9 mouse cellular contexts compared by ENCODE assay signal in the genomic region with DNA sequence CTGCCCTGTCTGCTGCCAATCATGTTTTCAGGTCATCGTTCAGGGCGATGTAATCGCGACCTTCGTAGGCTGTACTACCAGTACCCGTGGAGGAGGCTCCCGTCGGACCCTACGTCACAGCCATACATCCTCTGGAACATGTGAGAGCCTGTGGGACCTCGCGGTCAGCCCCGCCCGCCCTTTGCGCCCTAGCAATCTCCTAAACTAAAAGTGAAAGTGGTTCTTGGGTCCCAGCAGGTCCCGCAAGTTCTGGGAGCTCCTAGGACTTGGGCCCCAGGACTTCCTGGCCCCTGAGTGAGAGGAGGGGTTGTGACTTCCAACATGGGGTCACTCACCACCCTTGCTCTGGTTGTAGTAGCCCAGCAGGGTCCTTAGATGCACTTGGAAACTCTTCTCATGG. TPM values are rescaled to one million over a fixed set of nuclear protein-coding genes. Genes with fewer than 3 reads are reported as not detected.
DNase-seq lines count a peak whose midpoint lies in the region; ATAC-seq and TF ChIP-seq lines count a peak whose summit lies in the region.
"Had no signal": no experiment of that assay in that cellular context is flagged by ENCODE, and none has a peak within 500 bp of the region (broad histone marks: within the 10 kb centered on the region; RNA-seq: fewer than 3 reads in every experiment).

No protein-coding gene starts in this region.

- no peaks in the 10 kb centered on the region for H3K4me1 ChIP-seq in embryonic facial prominence, embryonic 14.5 days (ENCODE audit: control insufficient read depth, insufficient read depth, low read length)
- 0 out of 2 replicates have a peak, but pooled peaks cover 8% of the 10 kb centered on the region for H3K4me1 ChIP-seq in hindbrain, embryonic 14.5 days (replicated peaks; ENCODE audit: control insufficient read depth, insufficient read depth, low read length)
- H3K4me1 ChIP-seq in liver, embryonic 11.5 days (replicated peaks; ENCODE audit: control insufficient read depth, insufficient read depth, low read length): no peaks in the 10 kb centered on the region
- no peaks in the 10 kb centered on the region for H3K4me1 ChIP-seq in midbrain, postnatal 0 days (ENCODE audit: insufficient read depth, low read length)

- peak overlapping the region; percentile 37 for H3K4me3 ChIP-seq in embryonic facial prominence, embryonic 14.5 days (ENCODE audit: low read depth, low read length)
- H3K4me3 ChIP-seq in hindbrain, embryonic 14.5 days (replicated peaks; ENCODE audit: low read length): peak overlapping the region; percentile 30
- peak overlapping the region; percentile 34 for H3K4me3 ChIP-seq in liver, embryonic 11.5 days (ENCODE audit: low read depth, low read length)
- peak overlapping the region; percentile 31 for H3K4me3 ChIP-seq in midbrain, postnatal 0 days (ENCODE audit: low read depth, low read length)

- peaks cover 53% of the 10 kb centered on the region for H3K27me3 ChIP-seq in embryonic facial prominence, embryonic 14.5 days (replicated peaks; ENCODE audit: control insufficient read depth, insufficient read depth, low read length)
- H3K27me3 ChIP-seq in hindbrain, embryonic 14.5 days (ENCODE audit: control insufficient read depth, insufficient read depth, low read length): peaks cover 48% of the 10 kb centered on the region
- peaks cover 62% of the 10 kb centered on the region for H3K27me3 ChIP-seq in liver, embryonic 11.5 days (replicated peaks; ENCODE audit: control insufficient read depth, insufficient read depth, low read length)
- peaks cover 13% of the 10 kb centered on the region; the same call in 1 of the 2 replicates for H3K27me3 ChIP-seq in midbrain, postnatal 0 days (ENCODE audit: insufficient read depth, low read length)

- H3K27ac ChIP-seq in embryonic facial prominence, embryonic 14.5 days (replicated peaks; ENCODE audit: low read depth, low read length): no peak overlapping the region
- no peak overlapping the region for H3K27ac ChIP-seq in hindbrain, embryonic 14.5 days
- no peak overlapping the region for H3K27ac ChIP-seq in liver, embryonic 11.5 days (ENCODE audit: low read depth, low read length)
- no peak overlapping the region for H3K27ac ChIP-seq in midbrain, postnatal 0 days (ENCODE audit: low read depth, low read length)

- peak overlapping the region; percentile 58 for H3K4me2 ChIP-seq in embryonic facial prominence, embryonic 14.5 days (ENCODE audit: low read depth, low read length)
- peak overlapping the region; percentile 53 for H3K4me2 ChIP-seq in hindbrain, embryonic 14.5 days (replicated peaks)
- peak overlapping the region; percentile 53 for H3K4me2 ChIP-seq in liver, embryonic 11.5 days
- peak overlapping the region; percentile 55 for H3K4me2 ChIP-seq in midbrain, postnatal 0 days (ENCODE audit: low read depth, low read length, poor library complexity, severe bottlenecking)

- no peaks in the 10 kb centered on the region for H3K9me3 ChIP-seq in embryonic facial prominence, embryonic 14.5 days (ENCODE audit: control insufficient read depth, low read length)
- no peaks in the 10 kb centered on the region for H3K9me3 ChIP-seq in hindbrain, embryonic 14.5 days (ENCODE audit: control insufficient read depth, low read length)
- H3K9me3 ChIP-seq in liver, embryonic 11.5 days (ENCODE audit: control insufficient read depth, low read length): no peaks in the 10 kb centered on the region
- no peaks in the 10 kb centered on the region for H3K9me3 ChIP-seq in midbrain, postnatal 0 days (ENCODE audit: low read length)

- no peak for TF ChIP-seq CTCF in midbrain, postnatal 0 days (IDR thresholded peaks at IDR 0.05)

- WGBS in embryonic facial prominence, embryonic 14.5 days: 1% methylated on average over 15 of the region's 15 CpGs
- 2% methylated on average over 15 of the region's 15 CpGs for WGBS in hindbrain, embryonic 14.5 days
- 1% methylated on average over 15 of the region's 15 CpGs for WGBS in liver, embryonic 11.5 days
- WGBS in midbrain, postnatal 0 days: 4% methylated on average over 15 of the region's 15 CpGs

- no peak for ATAC-seq in embryonic facial prominence, embryonic 14.5 days (ENCODE audit: low read depth)
- no peak for ATAC-seq in hindbrain, embryonic 14.5 days (ENCODE audit: low FRiP score)
- no peak for ATAC-seq in liver, embryonic 11.5 days (replicated peaks; ENCODE audit: low FRiP score)
- ATAC-seq in midbrain, postnatal 0 days (ENCODE audit: low FRiP score): no peak

- no peaks in the 10 kb centered on the region for H3K36me3 ChIP-seq in embryonic facial prominence, embryonic 14.5 days (ENCODE audit: control insufficient read depth, insufficient read depth, low read length)
- H3K36me3 ChIP-seq in hindbrain, embryonic 14.5 days (replicated peaks; ENCODE audit: control insufficient read depth, insufficient read depth): no peaks in the 10 kb centered on the region
- H3K36me3 ChIP-seq in liver, embryonic 11.5 days (ENCODE audit: control insufficient read depth, insufficient read depth, low read length): no peaks in the 10 kb centered on the region
- no peaks in the 10 kb centered on the region for H3K36me3 ChIP-seq in midbrain, postnatal 0 days (ENCODE audit: insufficient read depth, low read length)

- no peak overlapping the region for H3K9ac ChIP-seq in embryonic facial prominence, embryonic 14.5 days (ENCODE audit: low read depth, low read length)
- H3K9ac ChIP-seq in hindbrain, embryonic 14.5 days: peak overlapping the region; percentile 29; the same call in 1 of the 2 replicates
- H3K9ac ChIP-seq in liver, embryonic 11.5 days (ENCODE audit: low read depth, low read length): no peak overlapping the region
- H3K9ac ChIP-seq in midbrain, postnatal 0 days (replicated peaks; ENCODE audit: low read length, poor library complexity, severe bottlenecking): no peak overlapping the region

- peak; percentile 53 to 69 for DNase-seq in heart, adult 18-20 months
- DNase-seq in heart, postnatal 4 days: no peak
- DNase-seq in embryonic facial prominence, embryonic 14.5 days (ENCODE audit: low spot score): peak; percentile 2
- no peak for DNase-seq in hindbrain, embryonic 14.5 days (ENCODE audit: low spot score)
- DNase-seq in liver, embryonic 11.5 days (ENCODE audit: low spot score): no peak
- no peak for DNase-seq in midbrain, postnatal 0 days (ENCODE audit: low spot score)
- DNase-seq in right cerebral cortex, postnatal 14 days: no peak
- DNase-seq in ovary, postnatal 14 days (ENCODE audit: low spot score): no peak

RNA-seq across cellular contexts. Expression of gene H2-T3, which starts 15.4 kb away (rescaled TPM):
- not detected for total RNA-seq in heart, adult 18-20 months (2021)
- not detected for total RNA-seq in heart, postnatal 4 days (2021)
- not detected in 2 replicates for polyA plus RNA-seq in embryonic facial prominence, embryonic 14.5 days (2014; fragmentation: Nextera tagmentation; extraction: Ambion mirVana)
- not detected in 2 replicates for polyA plus RNA-seq in hindbrain, embryonic 14.5 days (2014; fragmentation: Nextera tagmentation; extraction: Ambion mirVana)
- polyA plus RNA-seq in liver, embryonic 11.5 days (2014; fragmentation: Nextera tagmentation; extraction: Ambion mirVana): not detected in 2 replicates
- not detected in 2 replicates for total RNA-seq in midbrain, postnatal 0 days (2014; rRNA removed)
- polyA plus RNA-seq in midbrain, postnatal 0 days (2015; fragmentation: Nextera tagmentation; extraction: Ambion mirVana): not detected in 2 replicates
- total RNA-seq: MEL had no signal

RNA-seq across cellular contexts. Expression of gene Gm8909, which starts 37.1 kb away (rescaled TPM):
- not detected for total RNA-seq in heart, adult 18-20 months (2021)
- total RNA-seq in heart, postnatal 4 days (2021): not detected
- not detected in 2 replicates for polyA plus RNA-seq in embryonic facial prominence, embryonic 14.5 days (2014; fragmentation: Nextera tagmentation; extraction: Ambion mirVana)
- polyA plus RNA-seq in hindbrain, embryonic 14.5 days (2014; fragmentation: Nextera tagmentation; extraction: Ambion mirVana): not detected in 2 replicates
- polyA plus RNA-seq in liver, embryonic 11.5 days (2014; fragmentation: Nextera tagmentation; extraction: Ambion mirVana): 0.25 and 0.31 TPM in 2 replicates
- not detected in 2 replicates for total RNA-seq in midbrain, postnatal 0 days (2014; rRNA removed)
- polyA plus RNA-seq in midbrain, postnatal 0 days (2015; fragmentation: Nextera tagmentation; extraction: Ambion mirVana): not detected in 2 replicates
- total RNA-seq: MEL had no signal

RNA-seq across cellular contexts. Expression of gene Rpp21, which starts 52.4 kb away (rescaled TPM):
- 10 to 100 TPM; 37.9 to 38.8 TPM for total RNA-seq in heart, adult 18-20 months (2021)
- 10 to 100 TPM; 35.0 to 43.1 TPM for total RNA-seq in heart, postnatal 4 days (2021)
- 95.5 and 103 TPM in 2 replicates for polyA plus RNA-seq in embryonic facial prominence, embryonic 14.5 days (2014; fragmentation: Nextera tagmentation; extraction: Ambion mirVana)
- 132 and 151 TPM in 2 replicates for polyA plus RNA-seq in hindbrain, embryonic 14.5 days (2014; fragmentation: Nextera tagmentation; extraction: Ambion mirVana)
- polyA plus RNA-seq in liver, embryonic 11.5 days (2014; fragmentation: Nextera tagmentation; extraction: Ambion mirVana): 101 and 112 TPM in 2 replicates
- 47.7 and 48.5 TPM in 2 replicates for total RNA-seq in midbrain, postnatal 0 days (2014; rRNA removed)
- polyA plus RNA-seq in midbrain, postnatal 0 days (2015; fragmentation: Nextera tagmentation; extraction: Ambion mirVana): 169 and 187 TPM in 2 replicates

Comparison
In these comparisons a context has a peak if more than half of its experiments do, and no peak if none do; other contexts are left out.
1. DNase-seq: peak in heart, adult 18-20 months (2 of 2) and embryonic facial prominence, embryonic 14.5 days (single experiment); none in heart, postnatal 4 days (single experiment), hindbrain, embryonic 14.5 days (single experiment), liver, embryonic 11.5 days (single experiment), midbrain, postnatal 0 days (single experiment), right cerebral cortex, postnatal 14 days (single experiment) and ovary, postnatal 14 days (single experiment).
2. Peak in every context shown above with its lines, with median percentiles within 50 percentile points of each other: H3K4me2 ChIP-seq and H3K4me3 ChIP-seq.